Mouse (Mus musculus) monocyte, adult 5-6 weeks (primary cell): ENCODE data around the gene Mylip. TPM values are rescaled to one million over a fixed set of nuclear protein-coding genes. Genes with fewer than 3 reads are reported as not detected.

Experiments used
- ATAC-seq: fragments of 153-309, 156-312 bp; replicated peaks from 2 replicates; pipeline ENCODE4 v1.8.0; 2017; ENCODE audit warnings: mild to moderate bottlenecking; ENCODE audit not compliant: low TSS enrichment, insufficient number of reproducible peaks, severe bottlenecking, poor library complexity, low FRiP score
- total RNA-seq: library from RNA; stranded (forward); fragments of 200-1000, 200-491, 200-594 nt; gene quantifications from 3 replicates; pipeline ENCODE4 v1.2.3, GENCODE M21; 2017

The Mylip gene
- total RNA-seq, 1 experiment from 2014 or later = 50.0 TPM

DNA sequence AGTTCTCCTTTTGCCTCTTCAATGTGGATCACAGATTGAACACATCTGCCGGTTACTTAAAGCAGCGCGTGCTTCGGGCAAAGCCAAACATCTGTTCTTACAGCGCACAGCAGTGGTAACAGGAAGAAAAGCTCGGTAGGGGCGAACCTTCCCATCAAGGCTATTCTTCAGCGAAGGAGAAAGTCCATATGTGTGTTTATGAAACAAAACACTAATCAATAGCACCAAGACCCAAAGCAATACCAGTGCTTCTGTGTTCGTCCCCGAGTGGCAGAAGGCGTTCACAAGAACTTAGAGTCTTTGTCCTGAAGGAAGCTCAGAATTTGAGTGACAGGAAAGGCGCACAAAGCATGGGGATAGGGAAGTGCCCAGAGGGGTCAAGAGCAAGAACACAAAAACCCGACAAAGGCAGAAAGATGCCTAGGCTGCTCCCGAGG is 27.1 kb downstream of the Mylip start:
- no peak for ATAC-seq

GRCm38 (mm10) chr13:45418986-45419385 is 29.4 kb downstream of the Mylip start:
- no peak for ATAC-seq

DNA sequence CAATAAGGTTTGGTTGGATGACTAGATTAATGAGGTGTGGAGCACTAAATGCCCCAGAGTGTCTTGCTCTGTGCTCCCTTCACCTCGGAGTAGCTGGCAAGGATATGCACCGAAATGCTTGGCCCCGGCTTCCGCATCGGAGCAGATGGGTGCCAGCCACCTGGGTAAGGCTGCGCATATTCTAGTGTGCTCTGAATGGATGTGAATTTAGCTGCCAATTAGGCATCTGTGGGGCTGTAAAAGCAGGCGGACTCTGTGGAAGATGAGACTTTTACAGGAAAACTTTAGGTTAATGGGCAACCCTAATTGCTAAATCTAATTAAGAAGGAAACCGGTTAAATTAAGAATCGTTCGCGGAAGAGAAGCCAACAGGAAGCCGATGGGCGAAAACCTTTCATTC is 32.7 kb downstream of the Mylip start:
- no peak for ATAC-seq

GRCm38 (mm10) chr13:45422709-45423108 is 33.2 kb downstream of the Mylip start:
- ATAC-seq = no peak

DNA sequence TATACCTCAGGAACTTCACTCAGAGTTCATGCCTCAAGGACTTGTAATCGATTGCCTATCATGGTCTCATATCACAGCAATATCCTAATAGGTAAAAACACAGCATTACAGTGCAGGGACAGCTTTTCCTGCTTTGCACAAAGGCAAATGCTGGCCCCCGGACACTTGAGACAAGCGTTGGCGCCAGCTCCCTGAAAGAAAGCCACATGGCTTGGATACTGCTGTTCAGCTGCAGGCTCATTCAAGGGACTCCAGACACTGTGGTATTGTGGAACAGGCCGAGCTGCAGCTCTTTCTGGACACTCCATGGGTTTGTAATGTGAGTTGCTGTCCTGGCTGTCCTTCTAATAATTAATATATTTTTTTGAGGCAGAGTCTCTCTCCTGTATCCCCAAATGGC is 34.4 kb downstream of the Mylip start:
- no peak for ATAC-seq

GRCm38 (mm10) chr13:45429239-45429638 is 39.7 kb downstream of the Mylip start:
- no peak for ATAC-seq

DNA sequence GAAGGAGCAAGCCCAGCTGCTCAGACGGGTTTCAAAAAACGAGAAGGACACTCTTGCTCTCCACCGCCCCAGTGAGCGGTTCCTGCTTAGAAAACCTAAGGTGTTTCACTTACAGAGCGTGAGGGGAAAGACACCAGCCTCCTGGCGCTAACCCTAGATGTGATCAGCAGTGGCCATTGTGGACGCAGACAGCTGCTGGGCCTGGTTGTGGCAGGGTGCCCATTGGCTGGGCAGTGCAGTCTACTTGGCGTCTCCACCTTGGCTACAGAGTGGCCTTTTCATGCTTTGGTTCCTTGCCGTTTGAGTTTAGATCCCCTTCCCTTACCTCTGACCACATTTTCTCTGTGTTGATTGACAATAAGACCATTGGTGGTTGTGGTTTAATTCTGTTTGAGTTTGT is 47.6 kb downstream of the Mylip start:
- ATAC-seq = no peak

DNA sequence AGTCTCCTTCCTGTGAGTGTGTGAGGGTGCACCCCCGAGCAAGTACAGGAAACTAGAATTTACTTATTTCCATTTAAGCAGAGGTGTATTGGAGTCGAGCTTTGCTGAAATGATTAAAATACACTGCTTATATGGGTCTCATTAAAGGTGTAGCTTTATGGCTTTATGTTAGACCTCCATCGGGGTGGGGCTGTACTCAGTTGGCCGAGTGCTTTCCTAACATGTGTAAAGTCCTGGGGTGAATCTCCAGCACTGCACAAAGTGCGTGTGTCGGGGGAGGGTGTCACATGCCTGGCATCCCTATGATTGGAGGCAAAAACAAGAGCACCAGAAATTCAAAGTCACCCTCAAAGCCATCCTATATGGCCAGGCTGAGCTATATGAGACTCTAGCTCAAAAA is 49.3 kb downstream of the Mylip start:
- ATAC-seq = no peak

GRCm38 (mm10) chr13:45440226-45440625 is 50.7 kb downstream of the Mylip start:
- ATAC-seq = no peak

- ATAC-seq = peak; percentile 82
Observed at GRCm38 (mm10) chr13:45442451-45442850, 52.9 kb downstream of the Mylip start.

DNA sequence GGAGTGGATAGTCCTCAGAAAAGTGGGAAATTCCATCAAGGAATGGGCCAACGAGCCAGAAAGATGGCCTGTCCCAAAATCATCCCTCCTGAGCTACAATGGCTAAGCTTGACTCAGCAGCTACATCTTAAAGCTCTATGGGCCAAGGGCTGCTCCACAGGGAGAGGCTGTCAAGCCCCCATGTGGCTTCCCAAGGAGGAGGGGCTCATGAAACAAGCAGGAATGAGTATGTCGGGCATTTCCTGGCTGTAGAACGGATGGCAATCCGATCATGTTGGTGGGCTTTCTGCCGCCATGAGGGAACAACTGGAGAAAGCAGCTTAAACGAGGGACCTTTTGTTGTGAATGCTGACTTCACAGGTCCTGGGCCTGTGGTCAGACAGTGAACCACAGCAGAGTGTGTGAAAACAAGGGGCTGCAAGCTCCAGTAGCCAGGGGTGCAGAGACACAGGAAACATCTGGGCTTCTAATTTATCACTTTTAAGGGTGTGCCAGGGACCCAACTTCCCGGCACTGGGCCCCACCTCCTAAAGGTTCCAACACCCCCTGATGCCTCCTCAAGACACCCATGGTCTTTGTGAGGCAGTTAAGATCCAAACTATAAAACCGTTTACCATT is 53.5 kb downstream of the Mylip start:
- ATAC-seq = peak; percentile 70

- ATAC-seq = no peak
Observed at GRCm38 (mm10) chr13:45444220-45444619, 54.7 kb downstream of the Mylip start.

GRCm38 (mm10) chr13:45444652-45445051 is 55.1 kb downstream of the Mylip start:
- no peak for ATAC-seq

DNA sequence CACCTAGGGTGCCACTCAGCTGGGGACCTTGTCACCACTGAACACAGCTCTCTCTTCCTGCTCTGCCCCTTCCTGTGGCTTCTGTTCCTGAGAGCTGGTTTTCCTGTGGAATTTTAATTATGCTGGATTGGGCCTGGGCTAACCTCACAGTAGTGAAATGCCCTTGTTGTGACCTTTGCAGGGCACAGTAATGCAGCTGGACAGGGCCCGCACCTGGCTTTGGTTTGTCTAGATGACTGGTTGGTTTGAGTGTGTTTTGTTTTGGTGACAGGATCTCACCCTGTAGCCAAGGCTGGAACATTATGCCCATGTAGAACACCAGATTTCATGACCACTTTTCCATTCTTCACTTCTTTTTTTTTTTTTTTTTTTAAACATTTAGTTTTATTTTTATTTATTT is 57.1 kb downstream of the Mylip start:
- ATAC-seq = no peak

DNA sequence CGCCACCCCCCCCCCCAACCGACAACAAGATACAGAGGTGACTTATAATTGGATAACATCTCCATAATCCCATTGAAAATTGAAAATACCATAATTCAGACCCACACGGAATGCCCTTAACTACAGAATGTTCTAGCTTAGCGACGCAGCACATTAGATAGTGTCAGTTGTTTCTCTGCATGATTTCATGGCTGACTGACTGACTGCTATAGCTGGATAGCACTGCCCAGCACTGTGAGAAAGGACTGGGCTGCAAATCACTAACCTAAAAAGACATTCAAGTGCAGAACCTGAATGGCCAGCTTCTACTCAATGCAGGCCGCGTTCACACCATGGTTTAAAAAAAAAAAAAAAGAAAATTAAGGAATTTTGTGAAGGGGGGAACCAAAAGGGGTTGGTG is 62.9 kb downstream of the Mylip start:
- no peak for ATAC-seq

GRCm38 (mm10) chr13:45453033-45453432 is 63.5 kb downstream of the Mylip start:
- ATAC-seq = no peak; the same call in 1 of the 2 replicates

DNA sequence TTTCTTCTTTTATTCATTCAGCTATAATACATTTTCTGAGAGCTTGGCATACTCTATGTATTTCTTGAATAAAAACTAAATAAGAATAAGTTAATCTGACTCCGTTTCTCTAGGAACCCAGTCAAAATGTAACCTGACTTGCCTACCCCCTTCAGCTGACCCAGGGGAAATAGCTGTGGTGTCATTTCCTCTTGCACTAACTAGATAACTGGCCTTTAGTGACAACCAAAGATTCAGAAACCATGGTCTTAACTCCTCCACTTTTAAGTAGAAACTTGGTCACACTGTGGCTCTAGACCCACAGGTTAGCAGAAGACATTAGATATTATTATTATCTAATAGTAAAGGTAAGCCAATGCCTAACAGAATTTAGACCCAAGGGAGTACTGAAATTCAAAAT is 64.5 kb downstream of the Mylip start:
- no peak for ATAC-seq

- ATAC-seq = no peak
Observed at GRCm38 (mm10) chr13:45454641-45455040, 65.1 kb downstream of the Mylip start.

DNA sequence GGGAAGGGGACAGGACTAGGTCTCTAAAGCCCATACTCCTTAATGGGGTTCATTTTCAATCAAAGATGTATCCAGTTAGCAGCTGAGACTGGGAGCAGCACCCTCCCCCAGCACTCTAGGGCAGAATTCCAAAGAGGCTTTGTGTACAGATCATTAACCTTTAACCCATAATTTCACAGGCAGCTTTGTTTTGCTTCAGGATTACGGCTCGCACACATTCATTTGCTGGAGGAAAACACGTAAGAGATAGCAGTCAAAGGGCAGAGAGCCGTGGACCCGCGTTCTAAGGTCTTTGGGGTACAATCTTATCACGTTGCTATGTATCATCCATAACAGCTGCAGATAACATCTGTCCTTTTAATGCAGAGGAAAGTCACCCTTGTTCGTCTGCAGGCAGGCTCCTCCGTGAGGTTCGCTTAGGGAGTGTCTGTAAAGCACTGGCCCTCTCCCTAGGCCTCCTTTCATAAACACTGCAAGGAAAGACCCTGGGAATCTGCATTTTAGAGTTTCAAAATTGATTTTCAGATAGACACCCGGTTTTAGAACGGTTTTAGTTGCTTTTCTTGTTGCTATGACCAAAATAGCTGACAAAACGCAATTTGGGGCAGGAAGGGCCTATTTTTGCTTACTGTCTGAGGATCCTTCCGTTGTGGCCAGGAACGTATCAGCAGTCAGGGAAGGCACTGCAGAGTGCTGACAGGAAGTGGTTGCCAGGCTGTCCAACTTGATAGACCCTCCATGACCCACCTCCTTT is 65.7 kb downstream of the Mylip start:
- ATAC-seq = no peak

GRCm38 (mm10) chr13:45455862-45456192 is 66.3 kb downstream of the Mylip start:
- no peak for ATAC-seq

DNA sequence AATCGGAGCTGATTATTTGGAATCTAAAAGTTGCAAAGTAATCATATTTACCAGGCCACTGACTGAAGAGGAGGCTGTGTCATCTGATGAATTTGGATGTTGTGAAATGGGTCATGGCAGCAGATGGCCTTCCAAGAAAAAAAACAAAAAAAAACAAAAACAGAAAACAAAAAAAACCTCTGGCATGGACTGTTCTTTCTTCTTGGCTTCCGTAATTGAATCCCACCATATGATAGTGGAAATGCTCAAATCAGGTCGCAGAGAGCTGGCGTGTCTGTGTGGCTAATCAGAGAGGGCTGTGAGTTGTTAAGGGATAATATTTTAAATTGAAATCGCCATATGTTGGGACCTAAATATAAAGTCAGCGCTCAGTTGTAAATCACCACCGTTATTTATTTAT is 67.9 kb downstream of the Mylip start:
- ATAC-seq = no peak
